Mouse (Mus musculus): ENCODE measurements around the gene Fscn3. TPM values are rescaled to one million over a fixed set of nuclear protein-coding genes. Genes with fewer than 3 reads are reported as not detected.

The Fscn3 gene
- total RNA-seq (2014; fragmentation: Nextera tagmentation) (not detected in 2 replicates), total RNA-seq (2017) (not detected in 2 replicates), polyA plus RNA-seq (2012) (not detected in 2 replicates)

GRCm38 (mm10) chr6:28427096-28427839, at the start of gene Fscn3:
Fscn3 (plus strand) TSS chr6:28427789.
- H3K4me3 ChIP-seq (ENCODE audit: low read depth, low read length), result no peak within 1 kb of the TSS
- no peak for ATAC-seq (ENCODE audit: extremely low read depth, insufficient number of reproducible peaks, low FRiP score, poor library complexity, severe bottlenecking)

GRCm38 (mm10) chr6:28381983-28382382, 45.6 kb upstream of the Fscn3 start:
- Histone ChIP-seq H3K4me1 (ENCODE audit: insufficient read depth, low read depth, low read length) (no peaks in the 10 kb centered on the region), H3K9me3 (replicated peaks) (no peaks in the 10 kb centered on the region), H3K27me3 (ENCODE audit: insufficient read depth, low read length) (no peaks in the 10 kb centered on the region), H3K36me3 (replicated peaks) (no peaks in the 10 kb centered on the region), H3K4me3 (ENCODE audit: low read depth, low read length) (no peak overlapping the region)
- ATAC-seq (ENCODE audit: extremely low read depth, insufficient number of reproducible peaks, low FRiP score, poor library complexity, severe bottlenecking) (no peak), DNase-seq (ENCODE audit: low spot score) (no peak)
- TF ChIP-seq GATA2 (IDR thresholded peaks at IDR 0.05; ENCODE audit: borderline replicate concordance, low read depth, low read length), result no peak

More at GRCm38 (mm10) chr6:28427096-28427839, at the start of gene Fscn3:
- H3K9me3 ChIP-seq (replicated peaks), result no peaks in the 10 kb centered on the region
- H3K4me1 ChIP-seq (ENCODE audit: insufficient read depth, low read depth, low read length), result peaks cover 27% of the 10 kb centered on the region
- TF ChIP-seq GATA1 (IDR thresholded peaks at IDR 0.05; ENCODE audit: borderline replicate concordance, low read length) (no peak), TAL1 (conservative IDR thresholded peaks at IDR 0.05; ENCODE audit: low read depth, low read length) (no peak), POLR2AphosphoS5 (IDR thresholded peaks at IDR 0.05; ENCODE audit: insufficient replicate concordance, low read depth, low read length) (no peak)
- peaks cover 34% of the 10 kb centered on the region for H3K36me3 ChIP-seq (replicated peaks)
- H3K27me3 ChIP-seq (ENCODE audit: insufficient read depth, low read length), result 0 out of 2 replicates have a peak, but pooled peaks cover 5% of the 10 kb centered on the region
- no peak for DNase-seq (ENCODE audit: low spot score)

GRCm38 (mm10) chr6:28385169-28385568, 42.4 kb upstream of the Fscn3 start:
- H3K4me1 ChIP-seq (ENCODE audit: insufficient read depth, low read depth, low read length), result no peaks in the 10 kb centered on the region
- ATAC-seq (ENCODE audit: extremely low read depth, insufficient number of reproducible peaks, low FRiP score, poor library complexity, severe bottlenecking) (no peak), DNase-seq (ENCODE audit: low spot score) (no peak)
- H3K4me3 ChIP-seq (ENCODE audit: low read depth, low read length), result no peak overlapping the region
- H3K36me3 ChIP-seq (replicated peaks), result no peaks in the 10 kb centered on the region
- no peaks in the 10 kb centered on the region for H3K9me3 ChIP-seq (replicated peaks)
- no peaks in the 10 kb centered on the region for H3K27me3 ChIP-seq (ENCODE audit: insufficient read depth, low read length)
- TF ChIP-seq GATA2 (IDR thresholded peaks at IDR 0.05; ENCODE audit: borderline replicate concordance, low read depth, low read length) (no peak), CTCF (IDR thresholded peaks at IDR 0.05; ENCODE audit: low read depth, low read length) (no peak), GATA1 (IDR thresholded peaks at IDR 0.05; ENCODE audit: borderline replicate concordance, low read length) (no peak), POLR2AphosphoS5 (IDR thresholded peaks at IDR 0.05; ENCODE audit: insufficient replicate concordance, low read depth, low read length) (no peak), TAL1 (conservative IDR thresholded peaks at IDR 0.05; ENCODE audit: low read depth, low read length) (no peak)

- H3K4me3 ChIP-seq (ENCODE audit: low read depth, low read length), result no peak overlapping the region
- DNase-seq (ENCODE audit: low spot score) (no peak), ATAC-seq (ENCODE audit: extremely low read depth, insufficient number of reproducible peaks, low FRiP score, poor library complexity, severe bottlenecking) (no peak)
- peaks cover 5% of the 10 kb centered on the region for H3K27me3 ChIP-seq (ENCODE audit: insufficient read depth, low read length)
- H3K36me3 ChIP-seq (replicated peaks), result no peaks in the 10 kb centered on the region
- no peak for TF ChIP-seq TAL1 (conservative IDR thresholded peaks at IDR 0.05; ENCODE audit: low read depth, low read length)
- no peak for TF ChIP-seq GATA2 (IDR thresholded peaks at IDR 0.05; ENCODE audit: borderline replicate concordance, low read depth, low read length)
- no peak for TF ChIP-seq GATA1 (IDR thresholded peaks at IDR 0.05; ENCODE audit: borderline replicate concordance, low read length)
- no peak for TF ChIP-seq CTCF (IDR thresholded peaks at IDR 0.05; ENCODE audit: low read depth, low read length)
- no peak for TF ChIP-seq POLR2AphosphoS5 (IDR thresholded peaks at IDR 0.05; ENCODE audit: insufficient replicate concordance, low read depth, low read length)
- H3K9me3 ChIP-seq (replicated peaks), result no peaks in the 10 kb centered on the region
- H3K4me1 ChIP-seq (ENCODE audit: insufficient read depth, low read depth, low read length), result no peaks in the 10 kb centered on the region
Measured at GRCm38 (mm10) chr6:28389038-28389437, 38.6 kb upstream of the Fscn3 start.

- DNase-seq (ENCODE audit: low spot score) (no peak), ATAC-seq (ENCODE audit: extremely low read depth, insufficient number of reproducible peaks, low FRiP score, poor library complexity, severe bottlenecking) (no peak)
- H3K9me3 ChIP-seq (replicated peaks), result no peaks in the 10 kb centered on the region
- H3K27me3 ChIP-seq (ENCODE audit: insufficient read depth, low read length), result peaks cover 26% of the 10 kb centered on the region
- no peak overlapping the region for H3K4me3 ChIP-seq (ENCODE audit: low read depth, low read length)
- H3K4me1 ChIP-seq (ENCODE audit: insufficient read depth, low read depth, low read length), result no peaks in the 10 kb centered on the region
- TF ChIP-seq CTCF (IDR thresholded peaks at IDR 0.05; ENCODE audit: low read depth, low read length), result no peak
- no peak for TF ChIP-seq GATA1 (IDR thresholded peaks at IDR 0.05; ENCODE audit: borderline replicate concordance, low read length)
- H3K36me3 ChIP-seq (replicated peaks), result no peaks in the 10 kb centered on the region
Measured at GRCm38 (mm10) chr6:28396051-28396852, 31.3 kb upstream of the Fscn3 start.

GRCm38 (mm10) chr6:28396853-28397457, 30.6 kb upstream of the Fscn3 start:
- Histone ChIP-seq H3K9me3 (replicated peaks) (no peaks in the 10 kb centered on the region), H3K27me3 (ENCODE audit: insufficient read depth, low read length) (peaks cover 27% of the 10 kb centered on the region), H3K4me1 (ENCODE audit: insufficient read depth, low read depth, low read length) (no peaks in the 10 kb centered on the region), H3K4me3 (ENCODE audit: low read depth, low read length) (no peak overlapping the region), H3K36me3 (replicated peaks) (no peaks in the 10 kb centered on the region)
- TF ChIP-seq GATA1 (IDR thresholded peaks at IDR 0.05; ENCODE audit: borderline replicate concordance, low read length) (no peak), POLR2AphosphoS5 (IDR thresholded peaks at IDR 0.05; ENCODE audit: insufficient replicate concordance, low read depth, low read length) (no peak), GATA2 (IDR thresholded peaks at IDR 0.05; ENCODE audit: borderline replicate concordance, low read depth, low read length) (no peak), CTCF (IDR thresholded peaks at IDR 0.05; ENCODE audit: low read depth, low read length) (no peak), TAL1 (conservative IDR thresholded peaks at IDR 0.05; ENCODE audit: low read depth, low read length) (no peak)
- ATAC-seq (ENCODE audit: extremely low read depth, insufficient number of reproducible peaks, low FRiP score, poor library complexity, severe bottlenecking) (no peak), DNase-seq (ENCODE audit: low spot score) (no peak)
